Mouse (Mus musculus): Measurements from ENCODE around the gene Myl3. TPM values are rescaled to one million over a fixed set of nuclear protein-coding genes. Genes with fewer than 3 reads are reported as not detected.

The Myl3 gene
- 0.56 and 2.0 TPM in 2 replicates for polyA plus RNA-seq (2015; fragmentation: Nextera tagmentation; extraction: Ambion mirVana)

DNA sequence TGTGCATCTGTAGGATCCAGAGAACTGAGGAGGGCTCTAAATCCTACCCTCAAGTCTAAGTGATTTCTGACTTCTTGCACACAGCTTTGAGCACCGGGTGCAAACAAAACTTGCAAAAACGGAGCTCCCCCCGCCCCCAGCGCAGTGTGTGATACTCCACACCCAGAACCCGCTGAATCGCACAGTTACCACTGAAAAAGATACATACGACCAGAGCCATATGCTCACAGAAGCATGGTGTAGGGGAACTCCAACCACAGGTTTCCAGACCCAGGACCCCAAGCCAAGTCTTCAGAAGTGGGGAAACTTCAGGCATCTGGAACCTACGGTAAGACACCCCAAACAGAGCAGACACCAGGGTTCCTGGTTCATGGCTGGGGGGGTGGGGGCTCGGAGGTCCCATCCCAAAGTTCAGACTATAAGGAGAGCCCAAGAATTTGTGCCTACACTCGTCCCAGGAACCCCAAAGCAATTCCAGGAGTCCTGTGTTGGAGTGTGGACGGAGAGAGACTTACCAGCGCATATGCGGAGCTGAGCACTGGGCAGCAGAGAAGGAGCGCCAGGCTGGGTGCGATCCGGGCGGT, at the start of gene Myl3:
Gene Myl3 (plus strand): TSS at position 151 of the 584 bp plus-strand sequence.
- Histone ChIP-seq H3K4me1 (peaks cover 20% of the 10 kb centered on the region), H3K9ac (peak within 1 kb of the TSS; percentile 69), H3K9me3 (no peaks in the 10 kb centered on the region), H3K27ac (no peak within 1 kb of the TSS), H3K36me3 (replicated peaks) (no peaks in the 10 kb centered on the region), H3K4me2 (peak within 1 kb of the TSS; percentile 98), H3K27me3 (replicated peaks) (peaks cover 23% of the 10 kb centered on the region; the same call in 1 of the 2 replicates), H3K4me3 (peak within 1 kb of the TSS; percentile 62)
- ATAC-seq (replicated peaks) = no peak
- WGBS = 5% methylated on average over 17 of the region's 17 CpGs

- Histone ChIP-seq H3K27ac (no peak overlapping the region), H3K36me3 (replicated peaks) (no peaks in the 10 kb centered on the region), H3K4me1 (no peaks in the 10 kb centered on the region), H3K4me3 (no peak overlapping the region), H3K27me3 (replicated peaks) (no peaks in the 10 kb centered on the region), H3K9me3 (no peaks in the 10 kb centered on the region), H3K9ac (no peak overlapping the region), H3K4me2 (no peak overlapping the region)
- WGBS = 93% methylated on average over 4 of the region's 4 CpGs
- ATAC-seq (replicated peaks) = no peak
These were observed 46.4 kb upstream of the Myl3 start for GRCm38 (mm10) chr9:110695165-110695755.

DNA sequence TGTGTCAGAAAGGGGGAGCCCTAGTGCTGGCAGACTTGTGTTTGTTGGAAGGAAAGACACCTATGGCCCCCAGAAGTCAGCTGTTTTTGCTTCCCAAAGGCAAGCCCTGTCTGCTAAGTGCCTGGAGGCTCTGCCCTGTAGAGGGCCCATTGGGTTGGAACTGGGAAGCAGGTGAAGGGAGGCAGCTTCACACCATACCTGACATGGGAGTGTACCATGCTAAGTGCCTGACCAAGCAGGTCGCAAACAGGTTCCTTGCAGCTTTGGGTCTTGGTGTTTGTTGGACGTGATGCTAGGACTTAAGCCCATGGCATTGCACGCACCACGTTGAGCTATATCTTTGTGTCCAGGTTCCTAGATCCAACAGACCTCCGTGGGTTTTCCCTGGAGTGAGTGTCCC, 45.2 kb upstream of the Myl3 start:
- no peak for ATAC-seq (replicated peaks)

GRCm38 (mm10) chr9:110697465-110697864, 44.2 kb upstream of the Myl3 start:
- 88% methylated on average over 3 of the region's 3 CpGs for WGBS
- no peak overlapping the region for H3K9ac ChIP-seq

More for the DNA sequence above, 45.2 kb upstream of the Myl3 start:
- no peaks in the 10 kb centered on the region for H3K4me1 ChIP-seq
- H3K4me2 ChIP-seq = no peak overlapping the region
- H3K36me3 ChIP-seq (replicated peaks) = no peaks in the 10 kb centered on the region
- no peaks in the 10 kb centered on the region for H3K9me3 ChIP-seq
- WGBS = 91% methylated on average over 5 of the region's 5 CpGs
- no peak overlapping the region for H3K4me3 ChIP-seq
- no peak overlapping the region for H3K9ac ChIP-seq
- H3K27me3 ChIP-seq (replicated peaks) = no peaks in the 10 kb centered on the region
- no peak overlapping the region for H3K27ac ChIP-seq

DNA sequence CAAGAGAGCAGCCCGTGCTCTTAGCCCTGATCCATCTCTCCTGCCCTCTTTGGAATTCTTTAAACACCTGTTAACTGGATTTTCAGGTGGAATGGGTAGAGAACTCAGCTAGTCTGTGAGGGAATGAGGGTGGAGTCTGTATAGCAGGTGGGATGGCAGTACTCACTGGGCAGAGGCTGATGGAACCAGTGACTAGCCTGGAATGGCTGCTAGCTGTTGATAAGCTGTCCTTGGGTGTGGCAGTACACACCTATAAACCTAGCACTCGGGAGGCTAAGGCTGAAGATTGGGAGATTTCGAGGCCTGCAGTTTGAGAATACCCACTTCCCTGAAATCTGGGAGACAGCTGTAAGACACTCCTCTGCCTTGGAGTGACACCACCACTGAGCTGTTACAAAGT, 42.1 kb upstream of the Myl3 start:
- no peak overlapping the region for H3K4me3 ChIP-seq
- no peaks in the 10 kb centered on the region for H3K4me1 ChIP-seq
- no peaks in the 10 kb centered on the region for H3K9me3 ChIP-seq
- H3K27ac ChIP-seq = no peak overlapping the region
- WGBS = 94% methylated on average over 3 of the region's 3 CpGs
- no peaks in the 10 kb centered on the region for H3K27me3 ChIP-seq (replicated peaks)
- no peak overlapping the region for H3K9ac ChIP-seq
- no peak for ATAC-seq (replicated peaks)
- no peak overlapping the region for H3K4me2 ChIP-seq
- H3K36me3 ChIP-seq (replicated peaks) = no peaks in the 10 kb centered on the region

More at GRCm38 (mm10) chr9:110697465-110697864, 44.2 kb upstream of the Myl3 start:
- Histone ChIP-seq H3K4me3 (no peak overlapping the region), H3K4me2 (no peak overlapping the region), H3K27me3 (replicated peaks) (no peaks in the 10 kb centered on the region), H3K27ac (no peak overlapping the region), H3K9me3 (no peaks in the 10 kb centered on the region), H3K4me1 (no peaks in the 10 kb centered on the region), H3K36me3 (replicated peaks) (no peaks in the 10 kb centered on the region)
- no peak for ATAC-seq (replicated peaks)

DNA sequence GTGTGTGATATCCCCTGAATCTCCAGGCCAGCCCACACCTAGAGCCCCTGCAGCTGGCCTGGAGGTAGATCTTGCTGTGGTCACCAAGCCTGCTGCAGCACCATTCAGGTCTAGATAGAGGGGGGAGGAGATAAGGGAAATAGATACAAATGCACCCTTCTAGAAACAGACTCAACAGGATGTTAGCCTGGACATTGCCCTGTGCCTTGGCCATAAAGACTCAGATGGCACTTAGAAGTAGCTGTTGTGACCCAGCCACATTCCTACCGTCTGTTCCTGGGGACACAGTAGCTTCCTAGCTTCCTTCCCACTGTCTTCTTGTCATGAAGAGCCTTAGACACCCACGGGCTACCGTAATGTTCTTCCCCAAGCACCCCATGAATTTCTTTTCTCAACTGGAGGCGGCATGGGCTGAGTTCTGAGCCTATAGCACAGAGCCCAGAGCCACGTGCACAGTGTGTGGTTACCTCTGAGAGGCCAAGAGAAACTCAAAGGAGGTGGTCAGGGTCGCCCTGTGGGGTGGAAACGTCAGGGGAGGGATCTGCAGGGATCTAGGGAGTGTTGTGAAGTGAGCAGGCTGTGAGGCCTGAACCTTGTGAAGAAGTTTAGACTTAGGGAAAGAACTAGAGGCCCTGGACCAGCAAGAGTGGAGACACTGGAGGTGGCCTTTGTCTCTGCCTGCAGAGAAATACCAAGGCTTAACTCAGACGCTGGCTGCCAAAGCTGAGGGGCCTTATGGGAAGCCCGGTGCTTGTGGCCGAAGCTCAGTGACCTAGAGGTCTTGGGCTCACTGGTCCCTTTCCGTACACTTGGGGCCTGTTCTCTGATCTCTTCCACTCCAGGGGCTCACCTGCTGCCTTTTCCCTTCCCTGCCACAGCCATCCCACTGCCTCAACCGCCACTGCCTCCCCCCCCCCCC, 40.3 kb upstream of the Myl3 start:
- WGBS = 73% methylated on average over 11 of the region's 12 CpGs
- H3K27me3 ChIP-seq (replicated peaks) = no peaks in the 10 kb centered on the region
- no peak overlapping the region for H3K27ac ChIP-seq
- H3K9ac ChIP-seq = no peak overlapping the region
- no peaks in the 10 kb centered on the region for H3K4me1 ChIP-seq
- H3K4me3 ChIP-seq = no peak overlapping the region
- H3K9me3 ChIP-seq = no peaks in the 10 kb centered on the region
- H3K36me3 ChIP-seq (replicated peaks) = no peaks in the 10 kb centered on the region
- H3K4me2 ChIP-seq = no peak overlapping the region
- no peak for ATAC-seq (replicated peaks)

- H3K9me3 ChIP-seq = no peaks in the 10 kb centered on the region
- no peaks in the 10 kb centered on the region for H3K36me3 ChIP-seq (replicated peaks)
- no peak overlapping the region for H3K4me3 ChIP-seq
- no peak overlapping the region for H3K4me2 ChIP-seq
- ATAC-seq (replicated peaks) = no peak
- H3K4me1 ChIP-seq = no peaks in the 10 kb centered on the region
- H3K27ac ChIP-seq = no peak overlapping the region
- no peak overlapping the region for H3K9ac ChIP-seq
- WGBS = 88% methylated on average over 1 of the region's 1 CpGs
- no peaks in the 10 kb centered on the region for H3K27me3 ChIP-seq (replicated peaks)
These were observed 38.8 kb upstream of the Myl3 start for GRCm38 (mm10) chr9:110702848-110703247.

DNA sequence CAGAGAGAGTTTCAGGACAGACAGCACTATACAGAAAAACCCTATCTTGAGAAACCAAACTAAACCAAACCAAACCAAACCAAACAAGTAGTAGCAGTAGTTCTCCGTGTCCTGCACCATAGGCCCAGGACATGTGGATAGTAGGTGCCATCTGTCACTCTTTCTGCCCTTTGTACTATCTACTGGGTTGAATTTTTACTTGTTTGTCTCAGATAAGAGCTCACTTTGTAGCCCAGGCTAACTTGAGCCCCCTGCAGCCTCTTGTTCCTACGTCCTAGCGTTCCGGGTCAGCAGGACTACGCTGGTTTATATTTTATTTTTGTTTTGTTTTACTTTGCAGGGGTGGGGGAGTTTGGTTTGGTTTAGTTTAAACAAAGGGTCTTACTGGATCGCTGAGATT, 37.7 kb upstream of the Myl3 start:
- WGBS = 93% methylated on average over 6 of the region's 6 CpGs
- H3K4me2 ChIP-seq = no peak overlapping the region

DNA sequence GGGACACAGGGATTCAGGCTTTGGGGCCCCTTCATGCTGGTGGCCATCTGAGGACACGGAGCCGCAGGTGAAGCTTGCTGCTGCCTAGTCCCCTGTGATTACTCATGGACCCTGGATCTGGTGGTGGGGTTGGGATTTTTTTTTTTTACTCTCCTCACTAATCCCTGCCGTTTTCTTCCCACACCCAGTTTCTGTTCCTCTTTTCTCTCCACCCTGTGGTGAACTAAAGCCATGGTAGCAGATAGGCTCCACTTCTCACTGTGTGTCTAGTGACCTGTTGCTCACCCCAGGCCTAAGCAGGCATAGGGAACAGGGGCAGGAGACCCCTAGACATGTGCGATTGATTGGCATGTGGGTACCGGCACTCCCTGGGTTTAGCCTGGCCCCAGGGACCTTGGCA, 34.9 kb upstream of the Myl3 start:
- 79% methylated on average over 5 of the region's 5 CpGs for WGBS
- no peaks in the 10 kb centered on the region for H3K9me3 ChIP-seq
- ATAC-seq (replicated peaks) = no peak
- no peaks in the 10 kb centered on the region for H3K36me3 ChIP-seq (replicated peaks)
- H3K27ac ChIP-seq = no peak overlapping the region
- no peak overlapping the region for H3K4me3 ChIP-seq
- no peak overlapping the region for H3K9ac ChIP-seq
- H3K27me3 ChIP-seq (replicated peaks) = no peaks in the 10 kb centered on the region
- no peaks in the 10 kb centered on the region; the same call in 1 of the 2 replicates for H3K4me1 ChIP-seq
- H3K4me2 ChIP-seq = no peak overlapping the region

More for the DNA sequence above, 37.7 kb upstream of the Myl3 start:
- H3K36me3 ChIP-seq (replicated peaks) = no peaks in the 10 kb centered on the region
- no peaks in the 10 kb centered on the region for H3K4me1 ChIP-seq
- H3K9ac ChIP-seq = no peak overlapping the region
- H3K27ac ChIP-seq = no peak overlapping the region
- ATAC-seq (replicated peaks) = no peak
- H3K4me3 ChIP-seq = no peak overlapping the region
- H3K9me3 ChIP-seq = no peaks in the 10 kb centered on the region
- H3K27me3 ChIP-seq (replicated peaks) = no peaks in the 10 kb centered on the region

DNA sequence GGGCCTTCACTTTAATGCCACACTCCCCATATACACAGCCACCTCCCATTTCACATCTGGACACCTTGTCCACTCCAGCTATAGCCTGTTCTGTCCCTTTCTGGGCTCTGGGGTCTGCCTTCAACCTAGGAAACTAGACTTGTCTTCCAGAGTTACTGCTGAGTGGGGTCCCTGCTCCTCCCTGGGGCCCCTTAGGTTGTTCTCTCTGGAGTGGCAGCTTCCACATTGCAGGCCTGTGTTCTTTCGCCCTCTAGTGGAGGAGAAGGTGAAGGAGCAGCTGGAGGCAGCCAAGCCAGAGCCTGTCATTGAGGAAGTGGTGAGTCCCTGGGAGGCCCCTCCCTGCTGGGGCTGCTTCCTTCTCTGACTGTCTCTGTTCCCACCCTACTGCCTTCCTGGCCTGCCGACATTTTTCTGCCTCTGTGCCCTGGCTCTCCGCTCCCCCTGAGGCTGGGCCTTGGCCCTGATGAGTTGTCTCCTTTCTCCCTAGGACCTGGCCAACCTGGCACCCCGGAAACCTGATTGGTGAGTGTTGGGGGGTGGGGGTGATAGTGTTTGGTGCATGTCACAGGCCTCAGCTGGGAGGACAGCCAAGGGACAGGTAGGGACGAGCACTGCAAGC, 31.9 kb upstream of the Myl3 start:
- Histone ChIP-seq H3K36me3 (replicated peaks) (0 out of 2 replicates have a peak, but pooled peaks cover 5% of the 10 kb centered on the region), H3K27ac (no peak overlapping the region), H3K4me3 (no peak overlapping the region), H3K9ac (no peak overlapping the region), H3K9me3 (no peaks in the 10 kb centered on the region), H3K4me2 (no peak overlapping the region), H3K27me3 (replicated peaks) (no peaks in the 10 kb centered on the region), H3K4me1 (no peaks in the 10 kb centered on the region; the same call in 1 of the 2 replicates)
- WGBS = 50% methylated on average over 5 of the region's 5 CpGs
- ATAC-seq (replicated peaks) = peak; percentile 74

DNA sequence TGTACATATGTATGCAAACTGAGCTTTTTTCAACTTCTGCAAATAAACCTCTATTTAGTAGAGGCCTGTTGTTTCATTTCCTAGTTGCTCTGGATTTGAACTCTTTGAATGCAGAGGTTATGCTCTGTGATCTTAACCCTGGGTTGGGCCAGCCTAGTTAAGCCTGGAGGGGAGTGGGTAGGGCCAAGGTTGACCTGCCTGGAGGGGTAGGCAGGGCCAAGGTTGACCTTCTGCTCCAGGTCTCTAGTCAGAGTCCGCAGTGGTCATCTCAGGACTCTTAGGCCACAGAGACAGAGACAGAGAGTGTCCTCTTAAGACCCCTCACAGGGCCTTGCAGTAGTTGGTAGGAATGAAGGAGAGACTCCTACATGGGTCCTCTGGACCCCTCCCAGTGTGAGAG, 30.1 kb upstream of the Myl3 start:
- Histone ChIP-seq H3K9me3 (no peaks in the 10 kb centered on the region), H3K4me1 (no peaks in the 10 kb centered on the region; the same call in 1 of the 2 replicates), H3K27ac (no peak overlapping the region), H3K4me2 (no peak overlapping the region), H3K36me3 (replicated peaks) (0 out of 2 replicates have a peak, but pooled peaks cover 5% of the 10 kb centered on the region), H3K4me3 (no peak overlapping the region), H3K27me3 (replicated peaks) (no peaks in the 10 kb centered on the region), H3K9ac (no peak overlapping the region)
- WGBS = 100% methylated on average over 1 of the region's 1 CpGs
- no peak for ATAC-seq (replicated peaks)

GRCm38 (mm10) chr9:110711996-110712395, 29.7 kb upstream of the Myl3 start:
- no peak for ATAC-seq (replicated peaks)
- WGBS = 93% methylated on average over 6 of the region's 6 CpGs
- no peaks in the 10 kb centered on the region for H3K9me3 ChIP-seq
- no peak overlapping the region for H3K4me2 ChIP-seq
- 0 out of 2 replicates have a peak, but pooled peaks cover 5% of the 10 kb centered on the region for H3K36me3 ChIP-seq (replicated peaks)
- H3K27me3 ChIP-seq (replicated peaks) = no peaks in the 10 kb centered on the region
- no peak overlapping the region for H3K4me3 ChIP-seq
- no peak overlapping the region for H3K9ac ChIP-seq
- H3K27ac ChIP-seq = no peak overlapping the region
- no peaks in the 10 kb centered on the region; the same call in 1 of the 2 replicates for H3K4me1 ChIP-seq
